In the genomic region with DNA sequence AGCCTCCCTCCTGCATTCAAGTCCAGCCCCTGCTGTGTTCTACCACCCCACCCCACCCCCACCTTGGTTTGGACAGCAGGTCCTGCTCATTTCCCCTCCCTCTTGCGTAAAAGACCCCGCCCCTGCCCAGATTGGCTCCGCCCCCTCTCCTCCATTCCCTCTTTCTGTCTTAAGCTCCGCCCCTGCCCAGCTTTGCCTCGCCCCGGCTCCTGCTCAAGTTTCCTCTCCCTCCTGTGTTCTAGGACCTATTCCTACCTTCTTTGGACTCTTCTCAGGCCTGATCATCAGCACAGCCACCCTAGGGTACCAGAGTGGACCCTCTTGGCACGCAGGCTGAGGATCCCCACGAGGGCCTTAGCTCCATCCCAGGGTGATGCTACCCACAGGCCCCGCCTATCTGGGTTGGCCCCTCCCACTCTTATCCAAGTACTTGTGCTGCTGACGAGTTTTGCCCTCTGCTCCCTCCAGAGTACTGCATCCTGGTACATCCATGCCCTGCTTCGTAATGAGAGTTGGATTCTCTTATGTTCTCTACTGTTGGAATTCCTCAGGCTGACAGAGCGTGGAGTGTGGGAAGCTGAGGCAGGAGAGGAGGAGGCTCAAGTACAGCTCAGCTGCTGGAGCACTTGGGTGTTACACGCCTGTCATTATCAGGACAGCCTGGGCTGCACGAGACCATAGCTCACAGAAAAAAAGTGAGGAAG, we compare ENCODE assay signal across 8 mouse cellular contexts. TPM values are rescaled to one million over a fixed set of nuclear protein-coding genes. Genes with fewer than 3 reads are reported as not detected.
A peak's percentile ranks its signal among the peaks of the same experiment; 100 is the strongest.
DNase-seq lines count a peak whose midpoint lies in the region; ATAC-seq lines count a peak whose summit lies in the region.

No protein-coding gene starts in this region.

- no peaks in the 10 kb centered on the region for H3K27me3 ChIP-seq in erythroblast, embryonic 14.5 days (ENCODE audit: control insufficient read depth)
- no peaks in the 10 kb centered on the region for H3K27me3 ChIP-seq in kidney, embryonic 16.5 days (ENCODE audit: insufficient read depth, low read length)

- H3K27ac ChIP-seq in kidney, embryonic 16.5 days (ENCODE audit: low read length), result no peak overlapping the region

- H3K9ac ChIP-seq in kidney, embryonic 16.5 days (replicated peaks; ENCODE audit: low read length), result no peak overlapping the region

- peaks cover 85% of the 10 kb centered on the region for H3K4me1 ChIP-seq in erythroblast, embryonic 14.5 days (ENCODE audit: control insufficient read depth)
- peaks cover 39% of the 10 kb centered on the region for H3K4me1 ChIP-seq in kidney, embryonic 16.5 days (ENCODE audit: insufficient read depth, low read length)

- H3K36me3 ChIP-seq in erythroblast, embryonic 14.5 days (ENCODE audit: control insufficient read depth), result peaks cover 53% of the 10 kb centered on the region
- peaks cover 29% of the 10 kb centered on the region for H3K36me3 ChIP-seq in kidney, embryonic 16.5 days (ENCODE audit: insufficient read depth, low read length)

- H3K4me2 ChIP-seq in kidney, embryonic 16.5 days (replicated peaks; ENCODE audit: low read depth, low read length), result peak overlapping the region; percentile 35

- H3K4me3 ChIP-seq in erythroblast, embryonic 14.5 days (replicated peaks), result peak overlapping the region; percentile 50
- no peak overlapping the region for H3K4me3 ChIP-seq in kidney, embryonic 16.5 days (ENCODE audit: low read length)

- peak; percentile 28 for DNase-seq in urinary bladder, postnatal 25 days (ENCODE audit: low spot score)
- no peak for DNase-seq in urinary bladder, adult 2 months (ENCODE audit: low spot score)
- DNase-seq in lung, postnatal 25 days (ENCODE audit: low spot score), result peak; percentile 28
- no peak for DNase-seq in left cerebral cortex, adult 11 months (ENCODE audit: low spot score)
- no peak for DNase-seq in urinary bladder, postnatal 36 days (ENCODE audit: low spot score in 2 of 2)

- 15% methylated on average over 14 of the region's 14 CpGs for WGBS in kidney, embryonic 16.5 days

- H3K9me3 ChIP-seq in erythroblast, embryonic 14.5 days (ENCODE audit: control insufficient read depth, low read length), result no peaks in the 10 kb centered on the region
- H3K9me3 ChIP-seq in kidney, embryonic 16.5 days (ENCODE audit: low read length), result no peaks in the 10 kb centered on the region

- no peak for ATAC-seq in erythroblast, adult 5-6 weeks (replicated peaks; ENCODE audit: low FRiP score, poor library complexity, severe bottlenecking)
- ATAC-seq in kidney, embryonic 16.5 days (ENCODE audit: low FRiP score, low TSS enrichment), result no peak

RNA-seq across cellular contexts. Expression of a gene that starts 1.2 kb away (rescaled TPM):
- 810 and 1,011 TPM in 2 replicates for polyA plus RNA-seq in erythroblast, embryonic 14.5 days (2012)
- total RNA-seq in erythroblast, adult 5-6 weeks (2015; ENCODE audit: low replicate concordance), result 298 and 319 TPM in 2 replicates
- 323 TPM in 2 replicates for total RNA-seq in erythroblast, adult 5-6 weeks (2017; ENCODE audit: low replicate concordance)
- polyA plus RNA-seq in urinary bladder, adult 2 months (2012; rRNA removed), result 2,531 and 2,588 TPM in 2 replicates
- polyA plus RNA-seq in kidney, embryonic 16.5 days (2015; fragmentation: Nextera tagmentation; extraction: Ambion mirVana), result 1,616 and 1,628 TPM in 2 replicates

RNA-seq across cellular contexts. Expression of a gene that starts 2.4 kb away (rescaled TPM):
- 21.4 and 25.5 TPM in 2 replicates for polyA plus RNA-seq in erythroblast, embryonic 14.5 days (2012)
- total RNA-seq in erythroblast, adult 5-6 weeks (2015; ENCODE audit: low replicate concordance), result 16.3 and 18.6 TPM in 2 replicates
- 16.2 and 50.3 TPM in 2 replicates for total RNA-seq in erythroblast, adult 5-6 weeks (2017; ENCODE audit: low replicate concordance)
- 169 and 183 TPM in 2 replicates for polyA plus RNA-seq in urinary bladder, adult 2 months (2012; rRNA removed)
- polyA plus RNA-seq in kidney, embryonic 16.5 days (2015; fragmentation: Nextera tagmentation; extraction: Ambion mirVana), result 242 and 284 TPM in 2 replicates

RNA-seq across cellular contexts. Expression of a gene that starts 14.7 kb away (rescaled TPM):
- polyA plus RNA-seq in erythroblast, embryonic 14.5 days (2012), result 6.7 TPM in 2 replicates
- total RNA-seq in erythroblast, adult 5-6 weeks (2015; ENCODE audit: low replicate concordance), result 4.2 and 5.0 TPM in 2 replicates
- total RNA-seq in erythroblast, adult 5-6 weeks (2017; ENCODE audit: low replicate concordance), result 13.0 and 13.5 TPM in 2 replicates
- polyA plus RNA-seq in urinary bladder, adult 2 months (2012; rRNA removed), result 61.4 and 64.6 TPM in 2 replicates
- polyA plus RNA-seq in kidney, embryonic 16.5 days (2015; fragmentation: Nextera tagmentation; extraction: Ambion mirVana), result 66.1 and 66.4 TPM in 2 replicates

RNA-seq across cellular contexts. Expression of a gene that starts 15.9 kb away (rescaled TPM):
- not detected in 2 replicates for polyA plus RNA-seq in erythroblast, embryonic 14.5 days (2012)
- total RNA-seq in erythroblast, adult 5-6 weeks (2015; ENCODE audit: low replicate concordance), result not detected in 2 replicates
- not detected in 2 replicates for total RNA-seq in erythroblast, adult 5-6 weeks (2017; ENCODE audit: low replicate concordance)
- 19.1 and 25.7 TPM in 2 replicates for polyA plus RNA-seq in urinary bladder, adult 2 months (2012; rRNA removed)
- polyA plus RNA-seq in kidney, embryonic 16.5 days (2015; fragmentation: Nextera tagmentation; extraction: Ambion mirVana), result 1.1 and 1.3 TPM in 2 replicates

RNA-seq across cellular contexts. Expression of a gene that starts 27.4 kb away (rescaled TPM):
- polyA plus RNA-seq in erythroblast, embryonic 14.5 days (2012), result 27.9 and 29.6 TPM in 2 replicates
- 36.9 and 61.2 TPM in 2 replicates for total RNA-seq in erythroblast, adult 5-6 weeks (2015; ENCODE audit: low replicate concordance)
- 116 and 186 TPM in 2 replicates for total RNA-seq in erythroblast, adult 5-6 weeks (2017; ENCODE audit: low replicate concordance)
- polyA plus RNA-seq in urinary bladder, adult 2 months (2012; rRNA removed), result 47.8 and 65.8 TPM in 2 replicates
- 123 and 133 TPM in 2 replicates for polyA plus RNA-seq in kidney, embryonic 16.5 days (2015; fragmentation: Nextera tagmentation; extraction: Ambion mirVana)

Comparison
In these comparisons a context has a peak if more than half of its experiments do, and no peak if none do; other contexts are left out.
1. DNase-seq: peak in urinary bladder, postnatal 25 days (single experiment) and lung, postnatal 25 days (single experiment); none in urinary bladder, adult 2 months (single experiment), left cerebral cortex, adult 11 months (single experiment) and urinary bladder, postnatal 36 days (0 of 2).